Mouse (Mus musculus) urinary bladder, adult 18-20 months (tissue): Measurements from ENCODE around the gene Pard3.

Experiments used
- DNase-seq, 2 experiments: peaks; one replicate each; pipeline ENCODE4 v3.0.0; 2022; ENCODE audit warnings: low spot score in 2 of 2, mixed read lengths in 2 of 2

Pard3 gene

GRCm38 (mm10) chr8:127344421-127344820 is 280.7 kb downstream of the Pard3 start:
- no peak for DNase-seq

- no peak for DNase-seq
Measured at GRCm38 (mm10) chr8:127345912-127346423, 282.3 kb downstream of the Pard3 start.

DNA sequence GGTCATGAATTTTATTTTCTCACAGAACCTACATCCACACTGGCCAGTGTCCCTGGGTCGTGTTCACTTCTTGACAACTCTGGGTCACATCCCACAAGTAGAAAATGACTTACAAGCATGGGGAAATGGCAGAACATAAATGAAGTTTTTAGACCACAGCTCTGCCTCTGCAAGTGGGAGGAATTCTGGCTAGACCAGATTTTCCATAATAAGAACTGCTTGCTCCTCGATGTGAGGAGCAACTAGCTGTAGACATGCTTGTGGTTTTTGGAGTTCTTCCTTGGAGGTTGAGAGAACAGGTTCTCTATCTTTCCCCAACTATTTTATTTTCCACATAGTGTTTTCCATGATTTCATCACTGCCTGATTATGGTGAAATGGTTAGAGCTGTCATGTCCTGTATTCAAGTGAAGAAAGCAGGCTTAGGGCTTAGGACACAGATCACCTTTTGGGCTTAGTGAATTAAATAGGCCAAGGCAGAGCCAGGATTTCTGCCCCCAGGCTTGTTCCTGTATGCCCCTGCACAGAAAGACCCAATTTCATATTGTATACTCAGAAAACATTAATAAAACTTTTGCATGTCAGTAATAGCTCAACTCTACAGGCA is 284.3 kb downstream of the Pard3 start:
- DNase-seq, result no peak

DNA sequence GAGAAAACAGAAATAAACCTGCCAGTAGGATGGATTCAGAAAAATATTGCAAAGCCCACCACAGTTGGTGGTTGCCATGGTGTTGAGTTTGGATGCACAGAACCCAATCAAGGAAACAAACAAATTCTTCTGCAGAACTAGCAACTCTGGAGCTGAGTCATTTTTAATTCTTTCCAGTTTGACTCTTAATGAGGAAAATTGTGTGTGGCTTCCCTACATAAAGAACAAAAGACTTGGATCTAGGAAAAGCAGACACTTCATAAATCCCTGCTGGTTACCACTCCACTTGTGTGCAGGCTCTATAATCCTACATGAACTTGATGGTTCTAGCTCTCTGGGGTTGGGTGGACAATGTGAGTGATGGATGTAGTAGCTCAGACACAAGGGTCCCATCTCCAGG is 298.1 kb downstream of the Pard3 start:
- DNase-seq, result no peak

GRCm38 (mm10) chr8:127368347-127368746 is 304.7 kb downstream of the Pard3 start:
- no peak for DNase-seq

DNA sequence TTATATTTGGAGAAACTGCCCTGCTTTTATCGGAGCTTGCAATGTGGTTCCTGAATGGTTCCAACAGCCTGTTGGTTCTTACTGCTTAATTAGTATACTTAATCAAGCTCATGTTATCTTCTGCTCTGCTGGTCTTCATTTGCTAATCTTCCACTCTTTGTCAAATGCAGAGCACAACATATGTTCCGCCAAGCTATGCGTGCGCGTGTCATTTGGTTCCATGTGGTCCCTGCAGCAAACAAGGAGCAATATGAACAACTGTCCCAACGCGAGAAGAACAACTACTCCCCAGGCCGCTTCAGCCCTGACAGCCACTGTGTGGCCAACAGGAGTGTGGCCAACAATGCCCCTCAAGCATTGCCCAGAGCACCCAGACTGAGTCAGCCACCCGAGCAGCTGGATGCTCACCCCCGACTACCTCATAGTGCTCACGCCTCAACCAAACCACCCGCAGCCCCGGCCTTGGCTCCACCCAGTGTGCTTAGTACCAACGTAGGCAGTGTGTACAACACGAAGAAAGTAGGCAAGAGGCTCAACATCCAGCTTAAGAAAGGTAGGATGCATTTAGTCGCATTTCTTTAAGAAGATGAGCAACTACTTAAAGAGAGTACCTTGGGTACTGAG is 307.7 kb downstream of the Pard3 start:
- DNase-seq, result no peak

GRCm38 (mm10) chr8:127377775-127378174 is 314.1 kb downstream of the Pard3 start:
- no peak for DNase-seq

DNA sequence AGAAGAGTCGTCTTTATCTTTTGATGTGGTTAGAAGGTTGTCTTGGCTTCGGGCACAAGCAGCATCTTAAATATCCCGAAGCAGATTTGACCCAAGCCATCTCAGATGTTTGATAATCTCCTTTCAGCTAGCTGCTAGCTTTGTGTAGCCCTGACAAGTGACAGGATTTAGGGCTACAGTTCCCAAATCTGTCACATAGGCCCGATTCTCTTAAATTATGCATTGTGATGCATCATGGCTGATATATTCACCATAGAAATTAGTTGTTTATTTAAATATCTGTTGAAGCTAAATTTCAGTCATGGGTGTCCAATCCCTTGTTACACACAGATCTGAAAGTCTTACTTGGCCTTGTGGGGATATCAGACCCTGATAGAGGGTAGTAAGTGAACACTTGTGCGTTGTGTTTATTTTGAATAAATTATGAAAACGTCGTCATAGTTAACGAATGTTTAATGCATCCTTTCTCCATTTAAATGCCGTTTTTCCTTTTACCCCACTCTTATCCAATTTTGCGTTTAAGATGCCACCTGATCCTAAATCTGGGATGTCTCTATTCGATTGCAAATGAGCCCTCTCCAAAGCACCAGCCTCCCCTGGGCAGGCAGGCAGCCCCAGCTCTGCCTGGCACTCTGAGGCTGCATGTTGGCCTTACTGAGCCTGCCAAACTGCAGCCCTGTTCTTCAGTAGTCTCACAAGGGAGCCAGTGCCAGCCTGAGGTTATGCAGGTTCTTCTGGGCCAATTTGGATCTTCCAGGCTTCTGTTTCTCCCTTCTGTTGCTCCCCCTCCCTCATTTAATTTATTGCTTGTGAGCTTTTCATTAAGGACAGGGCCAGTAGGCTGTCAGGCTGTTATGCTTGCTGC is 315.5 kb downstream of the Pard3 start:
- DNase-seq, result no peak

GRCm38 (mm10) chr8:127381259-127381658 is 317.6 kb downstream of the Pard3 start:
- no peak for DNase-seq

- no peak for DNase-seq
Measured at GRCm38 (mm10) chr8:127392700-127393099, 329.0 kb downstream of the Pard3 start.

- DNase-seq, result no peak
Measured at GRCm38 (mm10) chr8:127395488-127395887, 331.8 kb downstream of the Pard3 start.

DNA sequence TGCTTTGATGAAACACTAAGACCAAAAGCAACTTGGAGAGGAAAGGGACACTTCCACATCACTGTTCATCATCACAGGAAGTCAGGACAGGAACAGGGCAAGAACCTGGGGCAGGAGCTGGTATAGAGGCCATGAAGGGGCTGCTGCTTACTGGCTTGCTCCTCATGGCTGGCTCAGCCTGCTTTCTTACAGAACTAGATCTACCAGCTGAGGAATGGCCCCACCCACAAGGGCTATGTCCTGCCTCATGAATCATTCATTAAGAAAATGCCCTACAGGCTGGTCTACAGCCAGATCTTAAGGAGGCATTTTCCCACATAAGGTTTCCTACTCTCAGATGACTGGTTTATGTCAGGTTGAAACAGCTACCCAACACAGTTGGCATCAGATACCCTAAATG is 342.1 kb downstream of the Pard3 start:
- DNase-seq, result peak; percentile 23 to 47

DNA sequence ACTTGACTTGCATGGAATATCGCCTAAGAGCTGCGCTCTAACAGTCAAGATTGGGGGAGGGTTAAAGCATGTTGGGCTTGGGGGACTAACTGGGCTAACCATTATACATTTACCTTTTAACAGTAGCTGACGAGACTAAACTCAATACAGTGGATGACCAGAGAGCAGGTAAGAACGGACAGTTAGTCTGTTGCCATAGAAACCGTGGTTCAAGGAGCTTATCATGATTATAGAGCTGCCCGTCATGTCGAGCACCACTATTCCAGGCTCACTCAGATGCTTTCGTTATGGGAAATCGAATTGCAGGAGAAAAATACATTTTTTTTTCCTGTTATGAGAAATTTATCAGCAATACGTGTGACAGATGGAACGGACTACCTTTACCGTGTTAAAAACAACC is 346.9 kb downstream of the Pard3 start:
- DNase-seq, result no peak

GRCm38 (mm10) chr8:127411190-127411848 is 347.6 kb downstream of the Pard3 start:
- DNase-seq, result no peak

GRCm38 (mm10) chr8:127423021-127423420 is 359.3 kb downstream of the Pard3 start:
- DNase-seq, result no peak

GRCm38 (mm10) chr8:127424211-127424916 is 360.7 kb downstream of the Pard3 start:
- DNase-seq, result no peak

- no peak for DNase-seq
Measured at GRCm38 (mm10) chr8:127426857-127427256, 363.2 kb downstream of the Pard3 start.

- DNase-seq, result no peak
Measured at GRCm38 (mm10) chr8:127428004-127428403, 364.3 kb downstream of the Pard3 start.

GRCm38 (mm10) chr8:127431236-127431635 is 367.5 kb downstream of the Pard3 start:
- DNase-seq, result no peak

DNA sequence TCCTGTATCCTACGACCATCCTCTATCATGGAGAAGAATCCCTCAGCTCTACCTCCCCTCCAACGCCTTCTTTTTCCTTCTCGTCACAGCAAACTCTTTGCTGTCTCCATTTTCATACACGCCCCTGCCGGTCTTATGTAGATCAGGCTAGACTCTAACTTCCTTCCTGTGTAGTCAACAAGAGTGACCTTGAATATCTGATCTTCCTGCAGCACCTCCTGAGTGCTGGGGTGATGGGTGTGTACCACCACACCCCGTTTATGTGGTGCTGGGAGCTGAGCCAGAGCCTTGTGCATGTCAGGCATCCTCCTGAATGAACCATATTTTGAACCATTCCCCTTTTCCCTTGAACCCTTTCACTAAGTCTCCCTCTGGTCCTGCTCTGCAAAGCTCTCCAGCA is 372.3 kb downstream of the Pard3 start:
- DNase-seq, result no peak

DNA sequence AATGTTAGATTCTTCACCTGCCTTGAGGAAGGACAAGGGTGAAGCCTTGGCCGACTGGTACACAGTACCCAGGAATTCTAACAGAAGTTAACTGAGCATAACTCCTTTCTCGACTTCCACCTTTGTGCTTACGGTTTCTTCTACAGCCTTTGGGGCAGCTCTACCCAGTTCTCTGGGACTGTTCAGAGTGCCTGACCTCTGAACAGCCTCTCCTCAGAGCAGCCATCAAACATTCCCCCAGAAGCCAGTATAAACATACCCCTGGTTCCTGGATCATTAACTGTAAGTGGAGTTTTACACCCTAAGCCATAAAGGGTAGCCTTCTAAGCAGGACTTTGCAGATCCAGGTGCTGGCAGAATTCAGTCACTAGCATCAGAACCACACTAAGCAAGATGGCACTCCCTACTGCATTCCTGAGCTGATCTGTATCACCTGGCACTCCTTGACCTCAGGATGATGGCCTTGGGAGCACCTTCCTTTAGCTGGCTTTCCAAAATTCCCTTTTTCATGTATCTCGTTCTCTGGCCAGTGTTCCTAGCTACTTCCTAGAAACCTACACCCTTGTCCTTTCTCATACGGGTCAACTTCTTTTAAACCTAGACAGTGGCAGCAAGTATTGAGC is 374.0 kb downstream of the Pard3 start:
- DNase-seq, result no peak
